Mouse (Mus musculus) midbrain, embryonic 10.5 days (tissue): ENCODE results near the gene Pih1d2. TPM values are rescaled to one million over a fixed set of nuclear protein-coding genes. Genes with fewer than 3 reads are reported as not detected.

ENCODE experiments used
- DNase-seq: peaks from one replicate; pipeline ENCODE4 v3.0.0-alpha.2; 2017; ENCODE audit warnings: low spot score
- H3K27ac ChIP-seq: fragments of 300-500 bp; sonication (generic); replicated peaks from 2 replicates; pipeline ENCODE4 v1.5.1; 2016; ENCODE audit warnings: mild to moderate bottlenecking
- H3K27me3 ChIP-seq: fragments of 300-500 bp; sonication (generic); 2 replicates; pipeline ENCODE4 v1.6.1; 2016; ENCODE audit warnings: low read depth, mild to moderate bottlenecking; ENCODE audit not compliant: poor library complexity, severe bottlenecking
- H3K36me3 ChIP-seq: fragments of 300-500 bp; sonication (generic); 2 replicates; pipeline ENCODE4 v1.6.1; 2016; ENCODE audit warnings: mild to moderate bottlenecking, moderate library complexity
- H3K4me1 ChIP-seq: fragments of 300-500 bp; sonication (generic); 2 replicates; pipeline ENCODE4 v1.6.1; 2016
- H3K4me3 ChIP-seq: fragments of 300-500 bp; sonication (generic); 2 replicates; pipeline ENCODE4 v1.5.1; 2016; ENCODE audit warnings: mild to moderate bottlenecking, moderate library complexity
- H3K9me3 ChIP-seq: fragments of 300-500 bp; sonication (generic); replicated peaks from 2 replicates; pipeline ENCODE4 v1.6.1; 2016; ENCODE audit warnings: mild to moderate bottlenecking
- WGBS: fragments of 180-500 bp; shearing (Covaris S2); methylation state at CpG from one replicate; pipeline ENCODE4 v1.1.7; 2016; 5-methylcytosine and 5-hydroxymethylcytosine counted together
- polyA plus RNA-seq: library from polyadenylated mRNA; unstranded; fragments of >200 nt; fragmentation: Nextera tagmentation; extraction: Ambion mirVana; gene quantifications from 2 replicates; pipeline ENCODE4 v1.2.1, GENCODE M21; 2016

Gene Pih1d2
- polyA plus RNA-seq, 1 experiment from 2014 or later: 8.4 TPM

GRCm38 (mm10) chr9:50634270-50634669 is 17.1 kb downstream of the Pih1d2 start:
- Histone ChIP-seq H3K27me3 (no peaks in the 10 kb centered on the region), H3K9me3 (no peaks in the 10 kb centered on the region), H3K27ac (no peak overlapping the region), H3K4me3 (no peak overlapping the region), H3K4me1 (no peaks in the 10 kb centered on the region), H3K36me3 (peaks cover 75% of the 10 kb centered on the region)
- 97% methylated on average over 11 of the region's 11 CpGs for WGBS
- DNase-seq: no peak

GRCm38 (mm10) chr9:50646826-50647370 is 29.8 kb downstream of the Pih1d2 start:
- WGBS: 84% methylated on average over 10 of the region's 10 CpGs
- Histone ChIP-seq H3K9me3 (no peaks in the 10 kb centered on the region), H3K27ac (no peak overlapping the region), H3K4me1 (no peaks in the 10 kb centered on the region), H3K36me3 (peaks cover 97% of the 10 kb centered on the region), H3K27me3 (no peaks in the 10 kb centered on the region), H3K4me3 (no peak overlapping the region)
- DNase-seq: no peak

GRCm38 (mm10) chr9:50650503-50650902 is 33.4 kb downstream of the Pih1d2 start:
- no peak for DNase-seq
- H3K27me3 ChIP-seq: no peaks in the 10 kb centered on the region
- H3K9me3 ChIP-seq: no peaks in the 10 kb centered on the region
- 95% methylated on average over 10 of the region's 10 CpGs for WGBS
- no peak overlapping the region for H3K27ac ChIP-seq
- no peaks in the 10 kb centered on the region for H3K4me1 ChIP-seq
- no peak overlapping the region for H3K4me3 ChIP-seq
- H3K36me3 ChIP-seq: peaks cover 98% of the 10 kb centered on the region

GRCm38 (mm10) chr9:50658391-50658790 is 41.3 kb downstream of the Pih1d2 start:
- peaks cover 44% of the 10 kb centered on the region for H3K36me3 ChIP-seq
- no peaks in the 10 kb centered on the region for H3K27me3 ChIP-seq
- H3K4me3 ChIP-seq: peak overlapping the region; percentile 96
- 46% methylated on average over 5 of the region's 5 CpGs for WGBS
- no peaks in the 10 kb centered on the region for H3K9me3 ChIP-seq
- peaks cover 23% of the 10 kb centered on the region for H3K4me1 ChIP-seq
- 0 out of 2 replicates have a peak overlapping the region, but pooled peaks have one; percentile 94 for H3K27ac ChIP-seq
- no peak for DNase-seq

GRCm38 (mm10) chr9:50658941-50659388 is 41.8 kb downstream of the Pih1d2 start:
- Histone ChIP-seq H3K36me3 (peaks cover 38% of the 10 kb centered on the region), H3K27ac (peak overlapping the region; percentile 94), H3K27me3 (no peaks in the 10 kb centered on the region), H3K9me3 (no peaks in the 10 kb centered on the region), H3K4me3 (peak overlapping the region; percentile 96), H3K4me1 (peaks cover 23% of the 10 kb centered on the region)
- DNase-seq: no peak
- 2% methylated on average over 28 of the region's 28 CpGs for WGBS

- under 1% methylated on average over 63 of the region's 63 CpGs for WGBS
- H3K9me3 ChIP-seq: no peaks in the 10 kb centered on the region
Measured at GRCm38 (mm10) chr9:50659392-50660217, 42.5 kb downstream of the Pih1d2 start, which contains the start of gene Dlat. Gene Dlat (minus strand): TSS chr9:50659780.

GRCm38 (mm10) chr9:50660431-50660830 is 43.3 kb downstream of the Pih1d2 start:
- peak; percentile 26 for DNase-seq
- H3K27me3 ChIP-seq: no peaks in the 10 kb centered on the region
- H3K4me1 ChIP-seq: peaks cover 23% of the 10 kb centered on the region
- H3K27ac ChIP-seq: no peak overlapping the region
- no peaks in the 10 kb centered on the region for H3K9me3 ChIP-seq
- peaks cover 30% of the 10 kb centered on the region for H3K36me3 ChIP-seq
- 27% methylated on average over 12 of the region's 12 CpGs for WGBS
- H3K4me3 ChIP-seq: peak overlapping the region; percentile 96

More at GRCm38 (mm10) chr9:50659392-50660217, 42.5 kb downstream of the Pih1d2 start, which contains the start of gene Dlat:
- peak; percentile 91 for DNase-seq
- Histone ChIP-seq H3K27ac (peak within 1 kb of the TSS; percentile 94), H3K4me1 (peaks cover 23% of the 10 kb centered on the region), H3K4me3 (peak within 1 kb of the TSS; percentile 96), H3K27me3 (no peaks in the 10 kb centered on the region), H3K36me3 (peaks cover 32% of the 10 kb centered on the region)

- WGBS: 94% methylated on average over 5 of the region's 5 CpGs
- Histone ChIP-seq H3K36me3 (peaks cover 32% of the 10 kb centered on the region), H3K9me3 (no peaks in the 10 kb centered on the region)
Measured at GRCm38 (mm10) chr9:50664826-50665225, 47.7 kb downstream of the Pih1d2 start.

GRCm38 (mm10) chr9:50666442-50666841 is 49.3 kb downstream of the Pih1d2 start:
- Histone ChIP-seq H3K27me3 (no peaks in the 10 kb centered on the region), H3K4me1 (no peaks in the 10 kb centered on the region), H3K36me3 (peaks cover 32% of the 10 kb centered on the region), H3K27ac (no peak overlapping the region), H3K4me3 (no peak overlapping the region), H3K9me3 (no peaks in the 10 kb centered on the region)
- no peak for DNase-seq
- 91% methylated on average over 6 of the region's 6 CpGs for WGBS

More at GRCm38 (mm10) chr9:50664826-50665225, 47.7 kb downstream of the Pih1d2 start:
- no peak for DNase-seq
- H3K27me3 ChIP-seq: no peaks in the 10 kb centered on the region
- H3K4me3 ChIP-seq: no peak overlapping the region
- no peak overlapping the region for H3K27ac ChIP-seq
- peaks cover 8% of the 10 kb centered on the region for H3K4me1 ChIP-seq

- H3K9me3 ChIP-seq: no peaks in the 10 kb centered on the region
- WGBS: 83% methylated on average over 8 of the region's 8 CpGs
- no peaks in the 10 kb centered on the region for H3K27me3 ChIP-seq
- peaks cover 32% of the 10 kb centered on the region for H3K36me3 ChIP-seq
- H3K4me3 ChIP-seq: no peak overlapping the region
- DNase-seq: no peak
- no peak overlapping the region for H3K27ac ChIP-seq
- H3K4me1 ChIP-seq: no peaks in the 10 kb centered on the region
Measured at GRCm38 (mm10) chr9:50667579-50668498, 50.7 kb downstream of the Pih1d2 start.

GRCm38 (mm10) chr9:50670690-50671089 is 53.6 kb downstream of the Pih1d2 start:
- Histone ChIP-seq H3K4me3 (no peak overlapping the region), H3K27me3 (no peaks in the 10 kb centered on the region), H3K9me3 (no peaks in the 10 kb centered on the region), H3K27ac (no peak overlapping the region), H3K36me3 (peaks cover 23% of the 10 kb centered on the region), H3K4me1 (no peaks in the 10 kb centered on the region)
- 34% methylated on average over 5 of the region's 5 CpGs for WGBS
- DNase-seq: peak; percentile 38
